Mouse (Mus musculus): ENCODE measurements around the gene Ramp2. TPM values are rescaled to one million over a fixed set of nuclear protein-coding genes. Genes with fewer than 3 reads are reported as not detected.

Ramp2 gene
- total and polyA plus RNA-seq, 2 experiments from 2014 or later, result 66.1 to 111 TPM

- no peak overlapping the region for H3K4me2 ChIP-seq (ENCODE audit: low read depth, low read length)
- no peak for ATAC-seq
- no peaks in the 10 kb centered on the region for H3K4me1 ChIP-seq (ENCODE audit: insufficient read depth, low read length)
- H3K4me3 ChIP-seq (ENCODE audit: low read length), result no peak overlapping the region
- no peaks in the 10 kb centered on the region for H3K9me3 ChIP-seq (ENCODE audit: low read length)
- TF ChIP-seq CTCF (IDR thresholded peaks at IDR 0.05; ENCODE audit: low read depth), result no peak
- 84% methylated on average over 9 of the region's 9 CpGs for WGBS
- H3K9ac ChIP-seq (replicated peaks; ENCODE audit: low read length), result no peak overlapping the region
- H3K27me3 ChIP-seq (ENCODE audit: insufficient read depth, low read length), result no peaks in the 10 kb centered on the region
- H3K36me3 ChIP-seq (ENCODE audit: insufficient read depth, low read length), result peaks cover 25% of the 10 kb centered on the region
- no peak overlapping the region for H3K27ac ChIP-seq
- DNase-seq (ENCODE audit: low spot score), result no peak
Observed at GRCm38 (mm10) chr11:101287306-101287705, 41.5 kb downstream of the Ramp2 start.

GRCm38 (mm10) chr11:101291231-101291630 lies 45.4 kb downstream of the Ramp2 start:
- H3K27ac ChIP-seq, result no peak overlapping the region

GRCm38 (mm10) chr11:101295191-101295590 lies 49.4 kb downstream of the Ramp2 start:
- DNase-seq (ENCODE audit: low spot score), result no peak
- WGBS, result 88% methylated on average over 8 of the region's 8 CpGs
- Histone ChIP-seq H3K27me3 (ENCODE audit: insufficient read depth, low read length) (no peaks in the 10 kb centered on the region), H3K4me3 (ENCODE audit: low read length) (no peak overlapping the region), H3K4me2 (ENCODE audit: low read depth, low read length) (no peak overlapping the region), H3K9ac (replicated peaks; ENCODE audit: low read length) (no peak overlapping the region), H3K27ac (no peak overlapping the region), H3K9me3 (ENCODE audit: low read length) (no peaks in the 10 kb centered on the region), H3K36me3 (ENCODE audit: insufficient read depth, low read length) (peaks cover 45% of the 10 kb centered on the region), H3K4me1 (ENCODE audit: insufficient read depth, low read length) (no peaks in the 10 kb centered on the region)
- no peak for TF ChIP-seq CTCF (IDR thresholded peaks at IDR 0.05; ENCODE audit: low read depth)
- ATAC-seq, result no peak

More at GRCm38 (mm10) chr11:101291231-101291630, 45.4 kb downstream of the Ramp2 start:
- no peak for DNase-seq (ENCODE audit: low spot score)
- Histone ChIP-seq H3K4me2 (ENCODE audit: low read depth, low read length) (no peak overlapping the region), H3K9me3 (ENCODE audit: low read length) (no peaks in the 10 kb centered on the region), H3K9ac (replicated peaks; ENCODE audit: low read length) (no peak overlapping the region), H3K4me1 (ENCODE audit: insufficient read depth, low read length) (no peaks in the 10 kb centered on the region), H3K27me3 (ENCODE audit: insufficient read depth, low read length) (no peaks in the 10 kb centered on the region), H3K36me3 (ENCODE audit: insufficient read depth, low read length) (peaks cover 51% of the 10 kb centered on the region), H3K4me3 (ENCODE audit: low read length) (no peak overlapping the region)
- no peak for TF ChIP-seq CTCF (IDR thresholded peaks at IDR 0.05; ENCODE audit: low read depth)
- ATAC-seq, result no peak
- 95% methylated on average over 8 of the region's 8 CpGs for WGBS

- H3K9ac ChIP-seq (replicated peaks; ENCODE audit: low read length), result peak overlapping the region; percentile 86
- no peaks in the 10 kb centered on the region for H3K9me3 ChIP-seq (ENCODE audit: low read length)
- peaks cover 15% of the 10 kb centered on the region; the same call in 1 of the 2 replicates for H3K36me3 ChIP-seq (ENCODE audit: insufficient read depth, low read length)
- no peaks in the 10 kb centered on the region for H3K27me3 ChIP-seq (ENCODE audit: insufficient read depth, low read length)
- H3K4me1 ChIP-seq (ENCODE audit: insufficient read depth, low read length), result peaks cover 10% of the 10 kb centered on the region
- 70% methylated on average over 7 of the region's 7 CpGs for WGBS
- no peak overlapping the region for H3K27ac ChIP-seq
- ATAC-seq (no peak), DNase-seq (ENCODE audit: low spot score) (no peak)
- H3K4me2 ChIP-seq (ENCODE audit: low read depth, low read length), result peak overlapping the region; percentile 99
- peak; percentile 30; the same call in 1 of the 2 replicates for TF ChIP-seq CTCF (IDR thresholded peaks at IDR 0.05; ENCODE audit: low read depth)
- H3K4me3 ChIP-seq (ENCODE audit: low read length), result peak overlapping the region; percentile 93
Observed at GRCm38 (mm10) chr11:101300881-101301280, 55.1 kb downstream of the Ramp2 start.

GRCm38 (mm10) chr11:101301299-101302003 lies 55.6 kb downstream of the Ramp2 start:
- peak overlapping the region; percentile 86 for H3K9ac ChIP-seq (replicated peaks; ENCODE audit: low read length)
- DNase-seq (ENCODE audit: low spot score) (no peak), ATAC-seq (no peak)
- peaks cover 10% of the 10 kb centered on the region; the same call in 1 of the 2 replicates for H3K36me3 ChIP-seq (ENCODE audit: insufficient read depth, low read length)
- no peaks in the 10 kb centered on the region for H3K27me3 ChIP-seq (ENCODE audit: insufficient read depth, low read length)
- H3K4me3 ChIP-seq (ENCODE audit: low read length), result peak overlapping the region; percentile 93
- peak overlapping the region; percentile 78 for H3K27ac ChIP-seq
- no peaks in the 10 kb centered on the region for H3K9me3 ChIP-seq (ENCODE audit: low read length)
- TF ChIP-seq CTCF (IDR thresholded peaks at IDR 0.05; ENCODE audit: low read depth), result no peak
- peak overlapping the region; percentile 99 for H3K4me2 ChIP-seq (ENCODE audit: low read depth, low read length)
- 15% methylated on average over 26 of the region's 26 CpGs for WGBS
- H3K4me1 ChIP-seq (ENCODE audit: insufficient read depth, low read length), result peaks cover 10% of the 10 kb centered on the region

GRCm38 (mm10) chr11:101302004-101302798 lies 56.4 kb downstream of the Ramp2 start, which contains the start of gene Becn1:
Gene Becn1 (minus strand): TSS chr11:101302286.
- Histone ChIP-seq H3K4me3 (ENCODE audit: low read length) (peak within 1 kb of the TSS; percentile 93), H3K27me3 (ENCODE audit: insufficient read depth, low read length) (no peaks in the 10 kb centered on the region), H3K4me2 (ENCODE audit: low read depth, low read length) (peak within 1 kb of the TSS; percentile 99), H3K9ac (replicated peaks; ENCODE audit: low read length) (peak within 1 kb of the TSS; percentile 86), H3K4me1 (ENCODE audit: insufficient read depth, low read length) (peaks cover 10% of the 10 kb centered on the region), H3K27ac (peak within 1 kb of the TSS; percentile 78), H3K9me3 (ENCODE audit: low read length) (no peaks in the 10 kb centered on the region), H3K36me3 (ENCODE audit: insufficient read depth, low read length) (peaks cover 10% of the 10 kb centered on the region; the same call in 1 of the 2 replicates)
- WGBS, result 6% methylated on average over 39 of the region's 39 CpGs
- ATAC-seq (peak; percentile 98), DNase-seq (ENCODE audit: low spot score) (peak; percentile 98)
- peak; percentile 98 for TF ChIP-seq CTCF (IDR thresholded peaks at IDR 0.05; ENCODE audit: low read depth)

Measured in hindbrain, postnatal 0 days (tissue).